Mouse (Mus musculus): ENCODE measurements around the gene Misp. TPM values are rescaled to one million over a fixed set of nuclear protein-coding genes. Genes with fewer than 3 reads are reported as not detected.

The Misp gene
- total and polyA plus RNA-seq, 2 experiments = 0.18 to 0.51 TPM

DNA sequence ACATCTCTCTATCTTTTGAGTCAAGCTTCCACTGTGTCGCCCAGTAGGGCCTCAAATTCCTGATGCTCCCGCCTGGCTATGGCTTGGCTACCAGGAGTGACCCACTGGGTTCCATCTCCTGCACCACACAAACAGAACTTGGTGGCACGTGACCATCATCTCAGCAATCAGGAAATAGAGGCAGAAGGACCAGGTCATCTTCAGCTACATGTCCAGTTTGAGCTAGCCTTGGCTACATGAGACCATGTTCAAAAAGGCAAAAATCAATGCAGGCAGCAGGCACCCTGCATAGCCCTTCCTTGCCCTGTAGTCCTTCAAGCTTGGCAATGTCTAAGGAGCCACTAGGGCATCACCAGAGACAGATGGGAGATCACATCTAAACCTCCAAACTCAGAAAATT, 19.3 kb downstream of the Misp start:
- Histone ChIP-seq H3K9ac (ENCODE audit: low read depth, low read length) (no peak overlapping the region), H3K36me3 (ENCODE audit: control insufficient read depth, insufficient read depth, low read length) (no peaks in the 10 kb centered on the region), H3K79me2 (ENCODE audit: control insufficient read depth, insufficient read depth, low read length) (no peaks in the 10 kb centered on the region), H3K27me3 (ENCODE audit: control insufficient read depth, insufficient read depth, low read length) (no peaks in the 10 kb centered on the region), H3K4me3 (ENCODE audit: insufficient read depth, low read depth, low read length) (no peak overlapping the region), H3K27ac (replicated peaks; ENCODE audit: insufficient read depth, low read depth, low read length) (no peak overlapping the region), H3K4me1 (ENCODE audit: control insufficient read depth, insufficient read depth, low read length) (0 out of 2 replicates have a peak, but pooled peaks cover 2% of the 10 kb centered on the region)
- no peak for TF ChIP-seq POLR2A (IDR thresholded peaks at IDR 0.05; ENCODE audit: extremely low read depth, insufficient read depth, low read length)
- no peak for TF ChIP-seq CTCF (IDR thresholded peaks at IDR 0.05; ENCODE audit: low read depth, low read length)
- WGBS = 96% methylated on average over 3 of the region's 3 CpGs
- DNase-seq (ENCODE audit: extremely low read depth, low read depth, low spot score) = no peak

DNA sequence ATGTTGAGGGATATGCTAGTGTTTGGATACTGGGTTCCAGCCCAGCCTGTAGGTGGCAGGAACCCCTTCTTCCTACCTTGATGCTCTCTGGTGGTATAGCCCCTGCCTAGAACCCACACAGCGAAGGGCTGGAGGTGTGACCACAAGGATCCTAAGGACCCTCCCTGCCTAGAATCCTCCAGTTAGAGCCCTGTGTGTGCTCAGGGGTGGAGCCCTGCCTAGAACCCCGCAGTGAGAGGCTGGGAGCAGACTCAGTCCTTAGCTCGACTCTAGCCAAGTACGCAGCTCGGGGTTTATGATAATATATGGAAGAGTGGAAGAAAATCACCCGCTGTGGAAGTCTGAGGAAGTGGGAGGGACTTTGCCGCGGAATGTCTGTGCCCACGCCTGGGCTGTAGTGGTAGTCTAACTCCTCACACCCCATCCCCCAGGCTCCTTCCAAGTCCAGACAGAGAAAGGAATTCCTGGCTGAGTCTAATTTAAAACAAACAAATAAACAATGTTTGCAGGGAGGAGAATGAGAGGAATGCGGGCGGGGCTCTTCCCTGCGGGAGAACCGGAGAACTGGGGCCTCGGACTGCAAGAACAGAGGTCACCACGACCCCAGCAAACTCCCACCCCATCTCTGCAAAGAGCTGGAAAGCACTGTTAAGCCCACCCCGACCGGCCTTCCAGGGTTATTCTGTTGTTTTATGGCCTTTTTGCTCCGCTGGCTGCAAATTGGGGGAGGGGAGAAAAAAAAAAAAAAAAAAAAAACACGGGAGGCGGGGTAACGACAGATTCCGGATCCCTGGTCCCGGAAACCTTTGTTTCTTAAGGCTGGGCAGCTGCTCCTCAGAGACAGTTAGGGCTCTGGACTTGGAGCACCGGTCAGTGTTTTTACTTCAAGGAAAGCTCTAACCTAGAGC, 20.1 kb downstream of the Misp start:
- H3K27me3 ChIP-seq (ENCODE audit: control insufficient read depth, insufficient read depth, low read length) = no peaks in the 10 kb centered on the region

DNA sequence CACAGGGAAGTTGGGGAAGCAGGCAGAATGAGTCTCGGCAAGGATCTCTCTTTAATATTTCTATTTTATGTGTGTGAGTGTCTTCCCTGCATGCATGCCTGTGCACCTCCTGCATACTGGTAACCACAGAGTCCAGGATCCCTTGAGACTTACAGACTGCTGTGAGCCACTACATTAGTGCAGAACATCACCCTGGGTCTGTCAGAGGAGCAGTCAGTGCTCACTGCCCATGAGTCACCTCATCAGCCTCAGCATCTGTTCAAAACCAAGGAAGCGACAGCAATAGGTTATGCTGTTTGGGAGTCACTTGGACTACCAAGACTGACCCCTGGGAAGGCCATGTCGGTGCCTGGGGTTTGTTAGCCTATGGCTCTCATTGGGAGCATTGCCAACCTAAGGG, 21.5 kb downstream of the Misp start:
- H3K27me3 ChIP-seq (ENCODE audit: control insufficient read depth, insufficient read depth, low read length) = no peaks in the 10 kb centered on the region
- H3K4me3 ChIP-seq (ENCODE audit: insufficient read depth, low read depth, low read length) = no peak overlapping the region
- no peaks in the 10 kb centered on the region for H3K79me2 ChIP-seq (ENCODE audit: control insufficient read depth, insufficient read depth, low read length)
- TF ChIP-seq CTCF (IDR thresholded peaks at IDR 0.05; ENCODE audit: low read depth, low read length) (no peak), POLR2A (IDR thresholded peaks at IDR 0.05; ENCODE audit: extremely low read depth, insufficient read depth, low read length) (no peak)
- H3K9ac ChIP-seq (ENCODE audit: low read depth, low read length) = no peak overlapping the region
- WGBS = 78% methylated on average over 3 of the region's 3 CpGs
- 0 out of 2 replicates have a peak, but pooled peaks cover 2% of the 10 kb centered on the region for H3K4me1 ChIP-seq (ENCODE audit: control insufficient read depth, insufficient read depth, low read length)
- no peaks in the 10 kb centered on the region for H3K36me3 ChIP-seq (ENCODE audit: control insufficient read depth, insufficient read depth, low read length)
- H3K27ac ChIP-seq (replicated peaks; ENCODE audit: insufficient read depth, low read depth, low read length) = no peak overlapping the region
- DNase-seq (ENCODE audit: extremely low read depth, low read depth, low spot score) = no peak

More for the DNA sequence above, 20.1 kb downstream of the Misp start:
- Histone ChIP-seq H3K36me3 (ENCODE audit: control insufficient read depth, insufficient read depth, low read length) (no peaks in the 10 kb centered on the region), H3K4me3 (ENCODE audit: insufficient read depth, low read depth, low read length) (peak overlapping the region; percentile 46), H3K4me1 (ENCODE audit: control insufficient read depth, insufficient read depth, low read length) (0 out of 2 replicates have a peak, but pooled peaks cover 2% of the 10 kb centered on the region), H3K27ac (replicated peaks; ENCODE audit: insufficient read depth, low read depth, low read length) (peak overlapping the region; percentile 38), H3K9ac (ENCODE audit: low read depth, low read length) (peak overlapping the region; percentile 48), H3K79me2 (ENCODE audit: control insufficient read depth, insufficient read depth, low read length) (no peaks in the 10 kb centered on the region)
- DNase-seq (ENCODE audit: extremely low read depth, low read depth, low spot score) = peak; percentile 41
- WGBS = 4% methylated on average over 24 of the region's 24 CpGs
- 0 out of 2 replicates have a peak, but pooled peaks have one; percentile 12 for TF ChIP-seq CTCF (IDR thresholded peaks at IDR 0.05; ENCODE audit: low read depth, low read length)
- no peak for TF ChIP-seq POLR2A (IDR thresholded peaks at IDR 0.05; ENCODE audit: extremely low read depth, insufficient read depth, low read length)

DNA sequence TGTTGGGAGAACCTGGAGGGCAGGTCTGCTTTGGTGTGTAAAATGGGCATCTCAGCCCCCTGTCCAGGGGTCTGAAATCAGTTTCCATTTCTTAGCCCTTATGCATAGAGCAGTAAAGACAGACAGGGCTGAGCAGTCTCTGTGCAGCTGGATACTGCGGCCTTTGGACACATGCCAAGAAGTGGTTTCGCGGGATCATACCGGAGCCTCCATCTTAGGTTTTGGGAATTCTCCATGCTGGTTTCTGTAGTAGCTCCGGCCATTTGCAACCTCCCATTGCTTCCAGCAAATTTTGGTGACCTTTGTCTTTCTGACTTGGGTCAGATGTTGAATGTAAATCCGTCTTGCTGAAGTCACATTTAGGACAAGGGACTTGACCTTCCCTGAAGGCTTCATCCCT, 22.7 kb downstream of the Misp start:
- TF ChIP-seq CTCF (IDR thresholded peaks at IDR 0.05; ENCODE audit: low read depth, low read length) (no peak), POLR2A (IDR thresholded peaks at IDR 0.05; ENCODE audit: extremely low read depth, insufficient read depth, low read length) (no peak)
- H3K36me3 ChIP-seq (ENCODE audit: control insufficient read depth, insufficient read depth, low read length) = no peaks in the 10 kb centered on the region
- H3K79me2 ChIP-seq (ENCODE audit: control insufficient read depth, insufficient read depth, low read length) = no peaks in the 10 kb centered on the region
- no peak overlapping the region for H3K9ac ChIP-seq (ENCODE audit: low read depth, low read length)
- H3K4me1 ChIP-seq (ENCODE audit: control insufficient read depth, insufficient read depth, low read length) = no peaks in the 10 kb centered on the region
- no peaks in the 10 kb centered on the region for H3K27me3 ChIP-seq (ENCODE audit: control insufficient read depth, insufficient read depth, low read length)
- H3K4me3 ChIP-seq (ENCODE audit: insufficient read depth, low read depth, low read length) = no peak overlapping the region
- no peak overlapping the region for H3K27ac ChIP-seq (replicated peaks; ENCODE audit: insufficient read depth, low read depth, low read length)
- 64% methylated on average over 6 of the region's 6 CpGs for WGBS
- DNase-seq (ENCODE audit: extremely low read depth, low read depth, low spot score) = no peak

DNA sequence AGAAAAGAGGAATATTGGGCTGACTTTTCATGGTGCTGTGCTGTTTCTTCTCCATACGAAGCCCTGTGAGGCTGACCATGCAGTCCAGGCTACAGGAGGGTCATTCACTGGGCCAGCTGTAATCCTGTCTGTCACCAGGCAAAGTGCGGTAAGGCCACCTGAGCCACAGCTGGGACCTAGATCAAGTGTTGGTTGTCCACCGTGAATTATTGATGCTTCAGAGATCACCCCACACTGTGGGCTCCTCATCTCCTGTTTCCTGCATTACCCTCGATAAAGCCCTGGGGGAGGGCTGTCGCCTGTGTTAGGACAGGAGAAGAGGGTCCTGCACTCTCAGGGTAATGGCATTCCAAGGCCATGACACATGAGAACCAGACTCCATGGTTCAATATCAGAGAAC, 25.8 kb downstream of the Misp start:
- Histone ChIP-seq H3K27ac (replicated peaks; ENCODE audit: insufficient read depth, low read depth, low read length) (no peak overlapping the region), H3K4me3 (ENCODE audit: insufficient read depth, low read depth, low read length) (no peak overlapping the region), H3K9ac (ENCODE audit: low read depth, low read length) (no peak overlapping the region), H3K4me1 (ENCODE audit: control insufficient read depth, insufficient read depth, low read length) (peaks cover under 1% of the 10 kb centered on the region), H3K79me2 (ENCODE audit: control insufficient read depth, insufficient read depth, low read length) (no peaks in the 10 kb centered on the region), H3K36me3 (ENCODE audit: control insufficient read depth, insufficient read depth, low read length) (no peaks in the 10 kb centered on the region), H3K27me3 (ENCODE audit: control insufficient read depth, insufficient read depth, low read length) (no peaks in the 10 kb centered on the region)
- TF ChIP-seq CTCF (IDR thresholded peaks at IDR 0.05; ENCODE audit: low read depth, low read length) = no peak
- no peak for TF ChIP-seq POLR2A (IDR thresholded peaks at IDR 0.05; ENCODE audit: extremely low read depth, insufficient read depth, low read length)
- WGBS = 73% methylated on average over 5 of the region's 5 CpGs
- DNase-seq (ENCODE audit: extremely low read depth, low read depth, low spot score) = no peak

Measured in liver, adult 2 months (tissue).